Mouse (Mus musculus) intestine, postnatal 0 days (tissue): ENCODE results near the gene Gapvd1. TPM values are rescaled to one million over a fixed set of nuclear protein-coding genes. Genes with fewer than 3 reads are reported as not detected.
A peak's percentile ranks its signal among the peaks of the same experiment; 100 is the strongest.

Experiments
- ATAC-seq: fragments of 200-750 bp; cut with Nextera tagmentation; 2 replicates; pipeline ENCODE4 v1.8.0; 2017; ENCODE audit warnings: mild to moderate bottlenecking, moderate TSS enrichment, moderate library complexity
- H3K27ac ChIP-seq: fragments of 300-500 bp; sonication (generic); 2 replicates; pipeline ENCODE4 v1.5.1; 2014; ENCODE audit warnings: mild to moderate bottlenecking, low read depth, low read length, moderate library complexity
- H3K27me3 ChIP-seq: fragments of 300-500 bp; sonication (generic); replicated peaks from 2 replicates; pipeline ENCODE4 v1.6.1; 2014; ENCODE audit warnings: low read length, mixed read lengths; ENCODE audit not compliant: control insufficient read depth, insufficient read depth
- H3K36me3 ChIP-seq: fragments of 300-500 bp; sonication (generic); 2 replicates; pipeline ENCODE4 v1.6.1; 2014; ENCODE audit warnings: mild to moderate bottlenecking, moderate library complexity; ENCODE audit not compliant: control insufficient read depth, insufficient read depth
- H3K4me1 ChIP-seq: fragments of 300-500 bp; sonication (generic); replicated peaks from 2 replicates; pipeline ENCODE4 v1.6.1; 2014; ENCODE audit warnings: antibody characterized with exemption, low read length, mixed read lengths; ENCODE audit not compliant: control insufficient read depth, insufficient read depth
- H3K4me2 ChIP-seq: fragments of 300-500 bp; sonication (generic); replicated peaks from 2 replicates; pipeline ENCODE4 v1.6.1; 2014; ENCODE audit warnings: low read depth, mild to moderate bottlenecking, moderate library complexity
- H3K4me3 ChIP-seq: fragments of 300-500 bp; sonication (generic); 2 replicates; pipeline ENCODE4 v1.5.1; 2014; ENCODE audit warnings: low read depth, low read length
- H3K9ac ChIP-seq: fragments of 300-500 bp; sonication (generic); 2 replicates; pipeline ENCODE4 v1.6.1; 2014; ENCODE audit warnings: mild to moderate bottlenecking, low read depth, low read length
- H3K9me3 ChIP-seq: fragments of 300-500 bp; sonication (generic); 2 replicates; pipeline ENCODE4 v1.6.1; 2016; ENCODE audit warnings: mixed run types; ENCODE audit not compliant: control insufficient read depth
- CTCF ChIP-seq: sonication (generic); IDR thresholded peaks from 2 replicates; pipeline ENCODE4 v1.5.1; 2016; ENCODE audit warnings: low read depth, mild to moderate bottlenecking, control low read depth, antibody characterized with exemption, moderate library complexity
- WGBS: fragments of 180-500 bp; shearing (Covaris S2); extraction: QIAGEN DNeasy Blood & Tissue Kit; methylation state at CpG from one replicate; pipeline ENCODE4 v1.1.7; 2014; 5-methylcytosine and 5-hydroxymethylcytosine counted together
- polyA plus RNA-seq: library from polyadenylated mRNA; unstranded; fragments of >200 nt; fragmentation: Nextera tagmentation; extraction: Ambion mirVana; gene quantifications from 2 replicates; pipeline ENCODE4 v1.2.1, GENCODE M21; 2015

The Gapvd1 gene
- polyA plus RNA-seq, 1 experiment from 2014 or later = 31.3 TPM

GRCm38 (mm10) chr2:34638955-34639650 lies 115.9 kb downstream of the Gapvd1 start:
- Histone ChIP-seq H3K27ac (no peak overlapping the region), H3K9me3 (no peaks in the 10 kb centered on the region), H3K9ac (no peak overlapping the region), H3K4me2 (peak overlapping the region; percentile 88), H3K27me3 (no peaks in the 10 kb centered on the region), H3K4me1 (no peaks in the 10 kb centered on the region), H3K4me3 (peak overlapping the region; percentile 40), H3K36me3 (no peaks in the 10 kb centered on the region)
- 9% methylated on average over 36 of the region's 37 CpGs for WGBS
- ATAC-seq = peak; percentile 65
- peak; percentile 95 for TF ChIP-seq CTCF

GRCm38 (mm10) chr2:34635249-34636165 lies 119.5 kb downstream of the Gapvd1 start:
- H3K36me3 ChIP-seq = no peaks in the 10 kb centered on the region
- no peak for ATAC-seq
- H3K27ac ChIP-seq = no peak overlapping the region
- TF ChIP-seq CTCF = no peak
- no peaks in the 10 kb centered on the region for H3K4me1 ChIP-seq
- H3K27me3 ChIP-seq = no peaks in the 10 kb centered on the region
- H3K4me2 ChIP-seq = no peak overlapping the region
- no peaks in the 10 kb centered on the region for H3K9me3 ChIP-seq
- 77% methylated on average over 14 of the region's 14 CpGs for WGBS
- no peak overlapping the region for H3K4me3 ChIP-seq
- H3K9ac ChIP-seq = no peak overlapping the region

- no peaks in the 10 kb centered on the region for H3K36me3 ChIP-seq
- H3K27me3 ChIP-seq = no peaks in the 10 kb centered on the region
- H3K9me3 ChIP-seq = no peaks in the 10 kb centered on the region
- 62% methylated on average over 12 of the region's 12 CpGs for WGBS
- no peak for ATAC-seq
- H3K9ac ChIP-seq = no peak overlapping the region
- no peak overlapping the region for H3K4me3 ChIP-seq
- no peak overlapping the region for H3K27ac ChIP-seq
- no peak for TF ChIP-seq CTCF
- no peaks in the 10 kb centered on the region for H3K4me1 ChIP-seq
- no peak overlapping the region for H3K4me2 ChIP-seq
Measured at GRCm38 (mm10) chr2:34632051-34632450, 123.0 kb downstream of the Gapvd1 start.

GRCm38 (mm10) chr2:34630445-34630844 lies 124.6 kb downstream of the Gapvd1 start:
- H3K4me3 ChIP-seq = no peak overlapping the region
- 85% methylated on average over 6 of the region's 6 CpGs for WGBS
- no peak overlapping the region for H3K4me2 ChIP-seq
- H3K4me1 ChIP-seq = no peaks in the 10 kb centered on the region
- H3K27ac ChIP-seq = no peak overlapping the region
- H3K9me3 ChIP-seq = no peaks in the 10 kb centered on the region
- no peak for ATAC-seq
- peaks cover 3% of the 10 kb centered on the region; the same call in 1 of the 2 replicates for H3K36me3 ChIP-seq
- no peak for TF ChIP-seq CTCF
- no peaks in the 10 kb centered on the region for H3K27me3 ChIP-seq
- no peak overlapping the region for H3K9ac ChIP-seq

GRCm38 (mm10) chr2:34629758-34630157 lies 125.3 kb downstream of the Gapvd1 start:
- no peak for TF ChIP-seq CTCF
- Histone ChIP-seq H3K36me3 (peaks cover 9% of the 10 kb centered on the region; the same call in 1 of the 2 replicates), H3K4me1 (no peaks in the 10 kb centered on the region), H3K9me3 (no peaks in the 10 kb centered on the region), H3K27ac (no peak overlapping the region), H3K4me3 (no peak overlapping the region), H3K4me2 (no peak overlapping the region), H3K9ac (no peak overlapping the region), H3K27me3 (no peaks in the 10 kb centered on the region)
- WGBS = 75% methylated on average over 7 of the region's 7 CpGs
- ATAC-seq = no peak

- no peaks in the 10 kb centered on the region for H3K27me3 ChIP-seq
- WGBS = 60% methylated on average over 4 of the region's 4 CpGs
- H3K9me3 ChIP-seq = no peaks in the 10 kb centered on the region
- H3K4me3 ChIP-seq = no peak overlapping the region
- H3K4me2 ChIP-seq = no peak overlapping the region
- TF ChIP-seq CTCF = no peak
- H3K4me1 ChIP-seq = no peaks in the 10 kb centered on the region
- no peak overlapping the region for H3K27ac ChIP-seq
- peaks cover 9% of the 10 kb centered on the region; the same call in 1 of the 2 replicates for H3K36me3 ChIP-seq
- H3K9ac ChIP-seq = no peak overlapping the region
- no peak for ATAC-seq
Measured at GRCm38 (mm10) chr2:34628903-34629540, 126.0 kb downstream of the Gapvd1 start.
